Mouse (Mus musculus) embryonic facial prominence, embryonic 12.5 days (tissue): ENCODE results near the gene Kbtbd12. TPM values are rescaled to one million over a fixed set of nuclear protein-coding genes. Genes with fewer than 3 reads are reported as not detected.

Experiments used
- ATAC-seq: fragments of 200-750 bp; cut with Nextera tagmentation; 2 replicates; pipeline ENCODE4 v1.8.0; 2017; ENCODE audit not compliant: insufficient number of reproducible peaks, insufficient read depth, low FRiP score, low TSS enrichment
- H3K27ac ChIP-seq: fragments of 300-500 bp; sonication (generic); 2 replicates; pipeline ENCODE4 v1.5.1; 2016; ENCODE audit warnings: mild to moderate bottlenecking
- H3K27me3 ChIP-seq: fragments of 300-500 bp; sonication (generic); 2 replicates; pipeline ENCODE4 v1.6.1; 2016; ENCODE audit warnings: mild to moderate bottlenecking, moderate library complexity
- H3K36me3 ChIP-seq: fragments of 300-500 bp; sonication (generic); 2 replicates; pipeline ENCODE4 v1.6.1; 2016; ENCODE audit warnings: mild to moderate bottlenecking
- H3K4me1 ChIP-seq: fragments of 300-500 bp; sonication (generic); 2 replicates; pipeline ENCODE4 v1.6.1; 2016
- H3K4me2 ChIP-seq: fragments of 300-500 bp; sonication (generic); replicated peaks from 2 replicates; pipeline ENCODE4 v1.6.1; 2016; ENCODE audit warnings: mild to moderate bottlenecking, moderate library complexity
- H3K4me3 ChIP-seq: fragments of 300-500 bp; sonication (generic); 2 replicates; pipeline ENCODE4 v1.5.1; 2016; ENCODE audit warnings: mild to moderate bottlenecking
- H3K9ac ChIP-seq: fragments of 300-500 bp; sonication (generic); 2 replicates; pipeline ENCODE4 v1.6.1; 2016; ENCODE audit warnings: mild to moderate bottlenecking, moderate library complexity
- H3K9me3 ChIP-seq: fragments of 300-500 bp; sonication (generic); 2 replicates; pipeline ENCODE4 v1.6.1; 2016; ENCODE audit warnings: mild to moderate bottlenecking, moderate library complexity
- WGBS: fragments of 180-500 bp; shearing (Covaris S2); methylation state at CpG from one replicate; pipeline ENCODE4 v1.1.7; 2016; 5-methylcytosine and 5-hydroxymethylcytosine counted together
- polyA plus RNA-seq: library from polyadenylated mRNA; unstranded; fragments of >200 nt; fragmentation: Nextera tagmentation; extraction: Ambion mirVana; gene quantifications from 2 replicates; pipeline ENCODE4 v1.2.1, GENCODE M21; 2016

Gene Kbtbd12
- polyA plus RNA-seq, 1 experiment from 2014 or later, result not detected

DNA sequence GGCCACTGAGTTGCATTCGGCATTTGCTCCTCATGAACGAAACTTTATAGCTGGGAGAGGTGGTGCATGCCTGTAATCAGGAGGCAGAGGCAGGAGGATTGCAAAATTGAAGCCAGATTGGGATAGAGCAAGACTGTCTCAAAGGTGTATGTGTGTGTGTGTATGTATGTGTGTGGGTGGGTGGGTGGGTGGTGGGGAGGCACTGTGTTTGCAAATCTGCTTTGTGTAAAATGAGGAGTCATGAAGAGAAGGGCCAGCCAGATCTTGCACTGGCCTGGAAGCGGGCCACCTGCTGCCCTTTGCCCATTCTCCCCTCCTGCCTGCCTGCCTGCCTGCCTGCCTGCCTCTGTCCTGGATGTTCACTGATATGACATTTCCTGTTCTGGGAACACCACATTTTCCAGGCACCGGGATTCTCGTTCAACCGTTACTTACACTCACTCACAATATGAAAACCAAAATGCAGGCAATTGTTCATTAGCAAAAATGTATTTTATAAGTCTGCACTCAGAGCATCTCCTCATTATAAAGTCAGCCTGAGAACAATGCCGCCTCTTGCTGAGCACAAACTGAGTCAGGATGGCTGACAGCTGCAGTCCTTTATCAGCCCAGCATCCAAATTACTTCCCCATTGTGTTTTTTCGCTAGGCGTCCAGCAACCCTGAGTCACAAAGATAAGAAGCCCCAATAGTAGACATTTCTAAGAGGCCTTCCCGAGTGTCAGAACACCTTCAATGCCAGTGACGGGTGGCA, 92.9 kb downstream of the Kbtbd12 start:
- ATAC-seq, result no peak
- Histone ChIP-seq H3K27me3 (peaks cover 42% of the 10 kb centered on the region), H3K4me3 (no peak overlapping the region), H3K9ac (no peak overlapping the region), H3K4me1 (no peaks in the 10 kb centered on the region), H3K9me3 (no peaks in the 10 kb centered on the region), H3K4me2 (no peak overlapping the region), H3K27ac (no peak overlapping the region), H3K36me3 (no peaks in the 10 kb centered on the region)
- 37% methylated on average over 11 of the region's 11 CpGs for WGBS

DNA sequence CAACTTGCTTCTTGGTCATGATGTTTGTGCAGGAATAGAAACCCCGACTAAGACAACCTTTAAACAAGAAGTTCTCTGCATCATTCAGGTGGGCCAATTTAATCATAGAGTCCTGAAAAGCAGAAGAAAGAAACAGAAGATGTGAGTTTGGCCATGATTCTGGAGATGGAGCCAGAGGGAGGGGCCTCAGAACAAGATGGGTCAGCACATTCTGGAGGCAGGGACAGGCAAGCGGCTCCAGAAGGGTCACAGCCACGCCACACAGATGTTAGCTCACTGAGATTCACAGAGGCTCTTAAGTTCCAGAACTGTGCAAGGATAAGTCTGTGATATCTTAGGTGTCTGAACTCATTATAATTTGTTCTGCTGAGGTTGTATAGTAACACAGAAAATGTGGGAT, 93.5 kb downstream of the Kbtbd12 start:
- no peak overlapping the region for H3K4me3 ChIP-seq
- H3K9ac ChIP-seq, result no peak overlapping the region
- peaks cover 42% of the 10 kb centered on the region for H3K27me3 ChIP-seq
- no peak overlapping the region for H3K4me2 ChIP-seq
- H3K36me3 ChIP-seq, result no peaks in the 10 kb centered on the region
- ATAC-seq, result no peak
- H3K4me1 ChIP-seq, result no peaks in the 10 kb centered on the region
- H3K27ac ChIP-seq, result no peak overlapping the region
- no peaks in the 10 kb centered on the region for H3K9me3 ChIP-seq
- WGBS, result 75% methylated on average over 3 of the region's 3 CpGs

DNA sequence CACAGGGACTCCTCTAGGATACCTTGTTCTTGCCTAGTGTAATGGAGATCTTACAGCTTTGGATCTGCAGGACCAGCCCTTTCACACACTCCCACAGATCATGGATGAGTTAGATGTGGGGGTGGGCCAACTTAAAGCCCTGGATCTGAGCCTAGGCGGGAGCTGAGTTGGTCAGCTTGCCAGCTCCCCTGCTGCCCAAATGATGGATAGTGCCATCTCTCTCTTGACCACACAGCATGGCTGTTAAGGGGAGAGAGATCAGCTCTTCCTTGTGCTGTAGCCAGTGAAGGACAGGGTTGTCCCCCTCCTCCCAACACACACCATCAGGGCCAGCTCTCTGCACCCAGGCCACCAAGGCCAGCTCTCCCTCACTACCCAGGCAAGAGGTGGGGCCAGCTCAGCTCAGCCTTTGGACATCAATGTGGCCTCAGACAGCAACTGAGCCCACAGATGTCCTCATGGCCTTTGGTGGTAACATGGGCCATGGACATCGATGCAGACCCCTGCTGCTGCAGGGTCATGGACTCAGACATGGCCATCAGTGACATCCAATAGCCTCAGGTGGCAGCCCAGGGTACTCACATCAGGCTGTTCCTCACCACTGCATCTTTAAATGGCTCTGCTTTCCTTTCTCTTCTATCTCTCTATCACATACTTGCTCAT, 97.5 kb downstream of the Kbtbd12 start:
- H3K4me1 ChIP-seq, result no peaks in the 10 kb centered on the region
- no peak for ATAC-seq

DNA sequence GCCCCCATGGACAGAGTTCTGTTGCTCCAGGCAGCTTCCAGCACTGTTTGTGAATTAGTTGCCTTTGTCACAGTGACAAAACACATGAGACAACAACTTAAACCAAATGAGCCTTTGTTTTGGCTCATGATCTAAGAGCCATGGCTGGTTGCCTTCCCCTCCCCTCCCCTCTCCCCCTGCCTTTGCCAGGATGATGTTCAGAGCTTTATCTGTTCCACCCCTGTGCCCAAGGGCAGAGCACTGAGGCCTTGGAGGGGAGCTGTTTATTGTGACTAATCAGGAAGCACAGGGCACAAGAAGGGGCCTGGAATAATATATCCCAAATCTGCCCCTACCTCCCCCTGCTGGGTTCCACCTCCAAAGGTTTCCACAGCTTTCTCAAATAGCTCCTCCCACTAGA, 107.4 kb downstream of the Kbtbd12 start:
- no peak overlapping the region for H3K27ac ChIP-seq
- H3K9me3 ChIP-seq, result no peaks in the 10 kb centered on the region
- no peak overlapping the region for H3K4me3 ChIP-seq
- no peak overlapping the region for H3K9ac ChIP-seq
- H3K36me3 ChIP-seq, result no peaks in the 10 kb centered on the region
- H3K4me2 ChIP-seq, result no peak overlapping the region
- no peaks in the 10 kb centered on the region; the same call in 1 of the 2 replicates for H3K27me3 ChIP-seq
- H3K4me1 ChIP-seq, result no peaks in the 10 kb centered on the region
- ATAC-seq, result no peak

More for the DNA sequence above, 97.5 kb downstream of the Kbtbd12 start:
- Histone ChIP-seq H3K9ac (no peak overlapping the region), H3K4me3 (no peak overlapping the region), H3K9me3 (no peaks in the 10 kb centered on the region), H3K4me2 (no peak overlapping the region), H3K36me3 (no peaks in the 10 kb centered on the region), H3K27me3 (peaks cover 17% of the 10 kb centered on the region), H3K27ac (no peak overlapping the region)
- WGBS, result 69% methylated on average over 2 of the region's 2 CpGs

DNA sequence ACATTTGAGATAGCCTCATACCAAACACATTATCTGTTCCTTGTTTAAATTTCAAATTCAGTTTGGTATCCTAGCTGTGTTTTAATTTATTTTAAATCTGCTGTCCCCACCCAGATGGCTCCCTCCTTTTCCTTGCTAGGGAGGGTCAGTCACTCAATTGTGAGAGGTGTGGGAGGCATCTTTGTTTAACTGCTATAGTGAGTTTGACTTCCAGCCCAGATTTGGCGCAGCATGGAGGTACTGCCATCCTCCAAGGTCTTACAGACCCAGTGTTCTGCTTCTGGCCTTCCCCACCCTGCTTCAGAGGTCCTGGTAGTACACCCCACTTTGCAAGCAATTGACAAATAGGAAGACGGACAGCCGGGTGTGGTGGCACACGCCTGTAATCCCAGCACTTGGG, 113.7 kb downstream of the Kbtbd12 start:
- Histone ChIP-seq H3K36me3 (no peaks in the 10 kb centered on the region), H3K9me3 (no peaks in the 10 kb centered on the region), H3K4me2 (no peak overlapping the region), H3K4me3 (no peak overlapping the region), H3K27ac (no peak overlapping the region), H3K4me1 (peaks cover 5% of the 10 kb centered on the region; the same call in 1 of the 2 replicates), H3K27me3 (no peaks in the 10 kb centered on the region; the same call in 1 of the 2 replicates), H3K9ac (no peak overlapping the region)
- ATAC-seq, result no peak
- 85% methylated on average over 4 of the region's 4 CpGs for WGBS

DNA sequence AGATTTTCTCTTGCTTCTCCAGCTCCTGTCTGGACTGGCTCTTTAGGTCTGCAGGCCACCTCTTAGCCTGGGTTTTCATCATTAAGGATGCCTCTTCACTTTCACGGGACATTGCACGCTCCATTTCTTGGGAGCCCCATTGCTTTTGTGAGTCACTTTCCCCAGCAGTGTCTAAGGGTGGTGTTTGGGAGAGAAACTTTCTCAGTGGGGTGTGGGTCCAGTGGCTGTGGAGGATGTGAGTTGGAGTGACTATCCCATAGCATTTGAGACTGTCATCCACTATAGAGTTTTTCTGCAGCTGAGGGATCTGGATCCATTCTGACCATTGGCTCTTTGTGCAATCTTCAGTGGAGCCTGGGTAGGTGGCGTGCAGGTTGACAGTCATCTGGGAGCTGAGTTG, 114.3 kb downstream of the Kbtbd12 start:
- Histone ChIP-seq H3K4me1 (peaks cover 5% of the 10 kb centered on the region; the same call in 1 of the 2 replicates), H3K4me3 (no peak overlapping the region), H3K4me2 (no peak overlapping the region), H3K27me3 (no peaks in the 10 kb centered on the region; the same call in 1 of the 2 replicates), H3K9me3 (no peaks in the 10 kb centered on the region), H3K9ac (no peak overlapping the region), H3K36me3 (no peaks in the 10 kb centered on the region), H3K27ac (no peak overlapping the region)
- no peak for ATAC-seq
- WGBS, result 92% methylated on average over 3 of the region's 3 CpGs

DNA sequence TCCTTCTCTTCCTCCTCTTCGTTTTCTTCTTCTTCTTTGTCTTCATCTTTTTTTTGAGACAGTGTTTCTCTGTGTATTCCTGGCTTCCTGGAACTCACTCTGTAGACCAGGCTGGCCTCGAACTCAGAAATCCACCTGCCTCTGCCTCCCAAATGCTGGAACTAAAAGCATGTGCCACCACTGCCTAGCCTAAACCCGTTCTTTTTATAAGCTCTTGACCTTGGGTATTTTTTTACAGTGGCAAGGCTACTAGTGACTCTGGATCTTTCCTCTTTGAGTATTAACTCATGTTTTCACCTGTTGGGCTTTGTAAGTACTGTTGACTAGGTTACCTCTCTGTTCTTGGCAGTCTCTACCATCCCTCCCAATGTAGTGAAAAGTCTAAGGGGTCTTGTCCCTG, 114.7 kb downstream of the Kbtbd12 start:
- H3K4me1 ChIP-seq, result peaks cover 5% of the 10 kb centered on the region; the same call in 1 of the 2 replicates
- no peak overlapping the region for H3K27ac ChIP-seq
- H3K9ac ChIP-seq, result no peak overlapping the region
- no peaks in the 10 kb centered on the region for H3K27me3 ChIP-seq
- no peak overlapping the region for H3K4me3 ChIP-seq
- no peaks in the 10 kb centered on the region for H3K36me3 ChIP-seq
- no peaks in the 10 kb centered on the region for H3K9me3 ChIP-seq
- ATAC-seq, result no peak
- no peak overlapping the region for H3K4me2 ChIP-seq
- WGBS, result 74% methylated on average over 3 of the region's 3 CpGs

DNA sequence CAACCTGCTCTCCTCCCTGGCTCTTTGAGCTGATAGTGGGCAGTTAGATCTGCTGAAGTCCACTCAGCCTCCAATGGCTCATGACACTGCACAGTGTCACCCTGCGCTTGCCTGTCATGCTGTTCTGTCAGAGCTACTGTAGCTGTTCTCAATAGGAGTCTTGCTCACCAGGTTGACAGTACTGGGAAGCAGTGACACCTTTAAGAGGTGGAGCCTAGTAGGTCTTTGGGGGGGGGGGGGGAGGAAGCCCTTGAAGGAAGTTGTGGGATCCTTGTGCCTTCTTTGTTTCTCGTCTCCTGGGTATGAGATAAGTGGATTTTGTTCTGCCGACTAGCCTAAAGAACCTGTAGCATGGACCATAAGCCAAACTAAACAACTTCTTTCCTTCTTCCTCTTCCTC, 115.1 kb downstream of the Kbtbd12 start:
- 62% methylated on average over 3 of the region's 3 CpGs for WGBS
- no peaks in the 10 kb centered on the region for H3K27me3 ChIP-seq
- H3K27ac ChIP-seq, result no peak overlapping the region
- no peak overlapping the region for H3K4me3 ChIP-seq
- H3K4me2 ChIP-seq, result no peak overlapping the region
- H3K9me3 ChIP-seq, result no peaks in the 10 kb centered on the region
- no peaks in the 10 kb centered on the region for H3K36me3 ChIP-seq
- ATAC-seq, result no peak
- no peak overlapping the region for H3K9ac ChIP-seq
- peaks cover 5% of the 10 kb centered on the region; the same call in 1 of the 2 replicates for H3K4me1 ChIP-seq

DNA sequence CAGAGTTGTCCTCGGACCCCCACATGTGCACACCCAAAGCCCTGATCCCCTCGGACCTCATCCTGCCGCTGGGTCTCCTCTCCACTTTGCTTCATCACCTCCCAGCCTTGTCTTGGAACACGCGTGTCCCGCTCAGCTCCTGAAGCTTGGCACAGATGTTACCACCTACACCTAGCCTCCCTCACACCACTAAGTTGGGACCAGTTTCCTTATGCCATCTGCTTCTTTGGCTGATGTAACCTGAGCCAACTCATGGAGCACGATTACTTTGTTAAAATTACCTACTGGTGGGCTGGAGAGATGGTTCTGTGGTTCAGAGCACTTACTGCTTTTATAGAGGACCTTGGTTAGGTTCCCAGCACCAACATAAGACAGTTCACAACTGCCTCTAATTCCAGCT, 115.9 kb downstream of the Kbtbd12 start:
- Histone ChIP-seq H3K9me3 (no peaks in the 10 kb centered on the region), H3K9ac (no peak overlapping the region), H3K4me1 (peaks cover 11% of the 10 kb centered on the region), H3K4me3 (no peak overlapping the region), H3K27me3 (no peaks in the 10 kb centered on the region), H3K36me3 (no peaks in the 10 kb centered on the region), H3K4me2 (no peak overlapping the region), H3K27ac (no peak overlapping the region)
- ATAC-seq, result no peak
- 83% methylated on average over 7 of the region's 7 CpGs for WGBS

DNA sequence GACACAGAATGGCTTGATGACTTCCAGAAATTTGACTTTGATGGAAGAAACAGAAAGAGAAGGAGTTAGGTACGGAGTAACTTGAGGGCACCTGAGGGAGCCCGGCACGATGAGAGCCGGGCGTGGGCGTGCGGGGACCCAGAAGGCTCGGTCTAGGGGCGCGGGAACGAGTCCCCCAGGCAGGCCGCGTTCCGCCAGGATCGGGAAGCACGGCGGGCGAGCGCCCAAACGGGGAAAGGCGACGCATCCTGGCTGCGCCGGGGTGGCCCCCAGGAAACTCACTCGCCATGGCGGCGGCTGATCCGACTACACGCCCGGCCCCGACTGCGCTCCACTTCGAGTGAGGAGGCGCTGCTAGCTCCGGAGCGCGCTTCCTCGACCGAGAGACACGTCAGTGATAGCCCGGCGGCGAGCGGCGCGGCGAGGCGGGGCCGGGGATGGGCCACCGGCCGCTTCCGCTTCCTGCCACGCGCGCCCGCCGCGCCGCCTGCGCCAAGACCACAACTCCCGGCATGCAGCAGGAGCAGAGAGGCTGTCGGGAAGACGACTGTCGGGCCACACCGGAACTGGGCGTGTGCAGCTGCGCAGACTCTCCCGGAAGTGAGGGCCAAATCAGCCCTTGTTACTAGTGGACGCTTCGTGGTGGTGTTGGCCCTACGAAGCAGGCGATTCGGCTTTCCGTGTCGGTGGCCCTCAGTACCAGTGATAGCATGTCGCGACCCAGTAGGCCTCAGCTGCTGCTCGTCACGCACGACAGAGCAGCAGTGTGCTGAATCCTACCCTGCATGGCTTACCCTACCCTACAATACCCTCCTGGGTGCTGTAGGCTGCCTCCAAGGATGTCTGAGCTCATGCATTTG, 119.1 kb downstream of the Kbtbd12 start, which contains the start of gene Sec61a1:
Sec61a1 (minus strand) TSS at position 502 of the 860 bp plus-strand sequence.
- WGBS, result under 1% methylated on average over 80 of the region's 80 CpGs

DNA sequence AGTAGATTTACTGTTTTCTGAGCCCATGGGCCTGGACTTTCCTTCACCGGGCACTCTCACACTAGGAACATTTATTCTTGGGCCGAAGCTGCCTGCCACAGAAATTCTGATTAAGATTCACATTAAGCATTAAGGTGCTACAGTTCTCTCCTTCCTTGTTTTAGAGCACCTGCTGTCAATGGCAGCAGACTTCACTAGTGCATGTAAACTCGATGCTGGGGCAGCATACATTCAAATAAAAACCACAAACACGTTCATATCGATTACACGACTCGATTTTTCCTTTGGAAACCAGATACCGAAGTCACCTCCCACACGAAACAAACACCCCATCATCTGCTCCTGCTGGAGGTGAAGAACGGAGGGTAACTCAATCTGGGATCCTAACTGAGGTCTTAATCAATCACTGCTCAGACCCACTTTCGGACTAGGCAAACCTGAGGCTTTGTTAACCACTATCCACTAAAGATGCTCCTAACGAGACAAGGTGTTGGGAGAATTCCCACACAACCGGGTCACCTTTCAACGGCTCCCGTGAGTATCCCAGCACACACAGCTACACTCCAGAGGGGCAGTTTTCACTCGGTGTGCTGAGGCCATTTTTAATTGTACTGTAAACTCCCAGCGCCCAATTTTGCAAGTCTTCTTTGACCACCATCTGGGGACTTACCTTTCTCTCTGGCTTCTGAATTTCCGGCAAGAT, 119.9 kb downstream of the Kbtbd12 start:
- no peaks in the 10 kb centered on the region for H3K27me3 ChIP-seq
- H3K27ac ChIP-seq, result peak overlapping the region; percentile 74
- no peak for ATAC-seq
- 11% methylated on average over 18 of the region's 18 CpGs for WGBS
- H3K4me3 ChIP-seq, result peak overlapping the region; percentile 93
- H3K4me1 ChIP-seq, result peaks cover 14% of the 10 kb centered on the region
- H3K9me3 ChIP-seq, result no peaks in the 10 kb centered on the region
- peaks cover 32% of the 10 kb centered on the region for H3K36me3 ChIP-seq
- H3K4me2 ChIP-seq, result peak overlapping the region; percentile 61
- H3K9ac ChIP-seq, result peak overlapping the region; percentile 90

More for the DNA sequence above, 119.1 kb downstream of the Kbtbd12 start, which contains the start of gene Sec61a1:
- peak within 1 kb of the TSS; percentile 93 for H3K4me3 ChIP-seq
- peak; percentile 95 for ATAC-seq
- peak within 1 kb of the TSS; percentile 90 for H3K9ac ChIP-seq
- no peaks in the 10 kb centered on the region for H3K27me3 ChIP-seq
- peaks cover 14% of the 10 kb centered on the region for H3K4me1 ChIP-seq
- peak within 1 kb of the TSS; percentile 74 for H3K27ac ChIP-seq
- H3K36me3 ChIP-seq, result peaks cover 26% of the 10 kb centered on the region
- peak within 1 kb of the TSS; percentile 81 for H3K4me2 ChIP-seq
- H3K9me3 ChIP-seq, result no peaks in the 10 kb centered on the region
